Mouse (Mus musculus): ENCODE results near the gene Tipin. TPM values are rescaled to one million over a fixed set of nuclear protein-coding genes. Genes with fewer than 3 reads are reported as not detected.

Gene Tipin
- total and polyA plus RNA-seq, 2 experiments from 2014 or later: 47.4 to 71.1 TPM

- Histone ChIP-seq H3K27ac (ENCODE audit: low read depth, low read length) (no peak overlapping the region), H3K4me2 (ENCODE audit: low read depth, low read length, poor library complexity, severe bottlenecking) (no peak overlapping the region), H3K9me3 (ENCODE audit: low read length) (no peaks in the 10 kb centered on the region), H3K4me3 (ENCODE audit: low read depth, low read length) (no peak overlapping the region), H3K4me1 (ENCODE audit: insufficient read depth, low read length) (no peaks in the 10 kb centered on the region), H3K27me3 (ENCODE audit: insufficient read depth, low read length) (no peaks in the 10 kb centered on the region), H3K36me3 (ENCODE audit: insufficient read depth, low read length) (no peaks in the 10 kb centered on the region), H3K9ac (replicated peaks; ENCODE audit: low read length, poor library complexity, severe bottlenecking) (no peak overlapping the region)
- WGBS: 44% methylated on average over 3 of the region's 3 CpGs
- peak; percentile 66 for TF ChIP-seq CTCF (IDR thresholded peaks at IDR 0.05)
- DNase-seq (ENCODE audit: low spot score): no peak
- ATAC-seq (ENCODE audit: low FRiP score): no peak
Observed at GRCm38 (mm10) chr9:64351191-64351590, 69.8 kb downstream of the Tipin start.

Other genes starting within 250 kb of the Tipin start
- gene Lctl, start 164.4 kb upstream of the Tipin start, total RNA-seq (2014; rRNA removed): not detected in 2 replicates
- gene Lctl, start 164.4 kb upstream of the Tipin start, polyA plus RNA-seq (2015; fragmentation: Nextera tagmentation; extraction: Ambion mirVana): not detected in 2 replicates
- gene Zwilch, start 108.5 kb upstream of the Tipin start, total RNA-seq (2014; rRNA removed): 7.7 and 12.0 TPM in 2 replicates
- 2.0 and 2.5 TPM in 2 replicates for gene Zwilch, start 108.5 kb upstream of the Tipin start, polyA plus RNA-seq (2015; fragmentation: Nextera tagmentation; extraction: Ambion mirVana)
- gene Rpl4, start 108.2 kb upstream of the Tipin start, total RNA-seq (2014; rRNA removed): 541 and 706 TPM in 2 replicates
- 597 and 607 TPM in 2 replicates for gene Rpl4, start 108.2 kb upstream of the Tipin start, polyA plus RNA-seq (2015; fragmentation: Nextera tagmentation; extraction: Ambion mirVana)
- 6.3 and 7.0 TPM in 2 replicates for gene Snapc5, start 102.3 kb upstream of the Tipin start, total RNA-seq (2014; rRNA removed)
- 24.4 and 25.9 TPM in 2 replicates for gene Snapc5, start 102.3 kb upstream of the Tipin start, polyA plus RNA-seq (2015; fragmentation: Nextera tagmentation; extraction: Ambion mirVana)
- 0.61 and 0.66 TPM in 2 replicates for gene Uchl4, start 46.4 kb upstream of the Tipin start, total RNA-seq (2014; rRNA removed)
- 1.2 and 2.4 TPM in 2 replicates for gene Uchl4, start 46.4 kb upstream of the Tipin start, polyA plus RNA-seq (2015; fragmentation: Nextera tagmentation; extraction: Ambion mirVana)
- gene Map2k1, start 27.9 kb upstream of the Tipin start, total RNA-seq (2014; rRNA removed): 86.9 and 87.4 TPM in 2 replicates
- gene Map2k1, start 27.9 kb upstream of the Tipin start, polyA plus RNA-seq (2015; fragmentation: Nextera tagmentation; extraction: Ambion mirVana): 70.6 and 74.6 TPM in 2 replicates
- 18.5 and 22.5 TPM in 2 replicates for gene Dis3l, start 59.7 kb downstream of the Tipin start, total RNA-seq (2014; rRNA removed)
- gene Dis3l, start 59.7 kb downstream of the Tipin start, polyA plus RNA-seq (2015; fragmentation: Nextera tagmentation; extraction: Ambion mirVana): 18.1 and 19.6 TPM in 2 replicates
- 35.1 and 41.8 TPM in 2 replicates for gene Megf11, start 104.0 kb downstream of the Tipin start, total RNA-seq (2014; rRNA removed)
- 17.7 and 18.1 TPM in 2 replicates for gene Megf11, start 104.0 kb downstream of the Tipin start, polyA plus RNA-seq (2015; fragmentation: Nextera tagmentation; extraction: Ambion mirVana)

Data from midbrain, postnatal 0 days (tissue).